Mouse (Mus musculus): ENCODE measurements around the gene Pfkfb3.

DNA sequence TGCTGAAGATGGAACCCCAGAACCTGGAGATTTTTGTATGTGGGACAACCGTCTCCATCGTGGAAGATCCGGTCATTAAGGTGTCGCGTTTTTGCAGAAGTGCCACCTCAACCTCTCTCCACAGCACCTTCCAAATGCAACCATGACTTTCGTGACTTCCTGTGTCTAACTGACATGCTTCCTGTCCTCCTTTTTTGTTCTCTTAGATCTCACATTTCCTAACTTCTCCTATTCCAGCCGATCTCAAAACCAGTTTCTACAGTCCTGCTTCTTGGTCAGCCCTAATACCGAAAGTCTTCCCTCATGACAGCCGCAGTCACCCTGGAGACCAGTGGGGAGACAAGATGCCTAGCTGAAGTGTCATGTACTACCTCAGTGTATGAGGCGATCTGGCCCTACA is 5.4 kb downstream of the Pfkfb3 start:
- TF ChIP-seq CTCF (conservative IDR thresholded peaks at IDR 0.05; ENCODE audit: low read length) (no peak), POU5F1 (IDR thresholded peaks at IDR 0.05; ENCODE audit: borderline replicate concordance, low read length) (no peak), NANOG (IDR thresholded peaks at IDR 0.05; ENCODE audit: borderline replicate concordance, low read length) (no peak)
